Mouse (Mus musculus) layer of hippocampus, adult 2 months (tissue): ENCODE results near the gene Mob3c. TPM values are rescaled to one million over a fixed set of nuclear protein-coding genes. Genes with fewer than 3 reads are reported as not detected.

Experiments
- DNase-seq, 2 experiments: peaks; one replicate each; pipeline ENCODE4 v3.0.0; 2022; ENCODE audit warnings: low spot score in 2 of 2
- H3K27ac ChIP-seq: fragments of 200-600 bp; 2 replicates; pipeline ENCODE4 v1.8.1; 2022
- H3K4me3 ChIP-seq: fragments of 200-600 bp; 2 replicates; pipeline ENCODE4 v1.8.1; 2022; ENCODE audit warnings: mild to moderate bottlenecking
- CTCF ChIP-seq: fragments of 200-600 bp; conservative IDR thresholded peaks from 2 replicates; pipeline ENCODE4 v1.8.1; 2022; ENCODE audit warnings: antibody characterized with exemption, mild to moderate bottlenecking, moderate library complexity
- total RNA-seq, 2 experiments: library from RNA; stranded (reverse); gene quantifications; 2 replicates each; pipeline ENCODE4 v1.2.3; 2021

Gene Mob3c
- total RNA-seq, 2 experiments from 2014 or later, result 4.8 to 5.0 TPM

DNA sequence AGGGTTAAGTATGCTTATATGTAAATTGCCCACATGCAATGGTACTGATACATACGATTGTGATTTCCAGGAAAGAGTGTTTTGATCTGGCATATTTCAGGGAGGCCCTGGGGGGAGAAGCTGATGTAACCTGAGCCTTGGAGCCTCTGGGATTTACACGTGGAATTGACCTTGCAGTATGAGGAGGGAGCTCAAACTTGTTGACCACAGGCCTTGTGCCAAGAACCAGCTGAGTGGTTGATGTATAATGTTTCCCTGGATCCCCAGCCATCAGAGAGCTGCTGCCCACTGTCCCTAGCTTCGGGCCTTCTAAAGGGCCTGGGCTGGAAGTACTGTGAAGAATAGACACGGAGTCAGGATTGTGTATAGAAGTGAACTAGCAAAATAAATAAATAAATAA, 12.1 kb downstream of the Mob3c start:
- TF ChIP-seq CTCF, result no peak
- H3K4me3 ChIP-seq, result peak overlapping the region; percentile 93

DNA sequence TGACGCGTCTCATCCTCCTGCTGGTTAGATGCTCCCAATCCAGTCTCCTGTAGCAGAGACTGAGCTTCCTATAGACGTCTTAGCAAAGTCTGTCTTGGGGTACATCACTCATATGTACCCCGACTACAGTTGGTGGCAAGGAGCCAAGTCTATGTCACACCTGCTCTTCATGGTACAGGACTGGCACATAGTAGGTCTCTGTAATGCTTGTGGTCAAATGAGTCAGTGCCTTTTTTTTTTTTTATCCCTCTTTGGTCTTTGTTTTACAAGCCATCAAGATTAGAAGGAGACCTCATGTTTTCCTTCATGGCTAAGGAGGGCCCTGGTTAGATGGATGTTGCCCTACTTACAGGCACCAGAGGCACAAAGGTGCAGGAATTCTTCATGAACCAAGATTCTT, 12.9 kb downstream of the Mob3c start:
- H3K4me3 ChIP-seq, result no peak overlapping the region
- H3K27ac ChIP-seq, result no peak overlapping the region
- TF ChIP-seq CTCF, result no peak
- no peak for DNase-seq

More for the DNA sequence above, 12.1 kb downstream of the Mob3c start:
- 0 out of 2 replicates have a peak overlapping the region, but pooled peaks have one; percentile 86 for H3K27ac ChIP-seq
- no peak for DNase-seq

DNA sequence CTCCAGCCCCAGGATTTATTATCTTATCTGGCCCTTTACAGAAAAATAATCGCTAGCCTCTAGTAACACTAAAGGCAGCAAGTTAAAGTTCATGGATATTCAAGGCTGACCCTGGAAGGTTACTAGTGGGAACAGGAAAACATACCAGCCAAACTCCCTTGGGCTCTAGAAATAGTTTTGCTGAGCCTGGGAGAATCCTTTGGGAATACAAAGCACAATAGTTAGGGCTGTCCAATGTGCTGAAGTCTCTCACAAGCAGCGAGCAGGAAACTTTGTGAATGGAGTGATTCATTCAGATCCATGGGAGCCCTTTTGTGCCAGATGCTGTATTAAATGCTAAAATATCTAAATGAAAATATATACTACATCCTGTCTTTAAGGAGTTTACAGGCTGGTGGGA, 18.8 kb downstream of the Mob3c start:
- Histone ChIP-seq H3K27ac (0 out of 2 replicates have a peak overlapping the region, but pooled peaks have one; percentile 74), H3K4me3 (no peak overlapping the region)
- DNase-seq, result no peak
- no peak for TF ChIP-seq CTCF

DNA sequence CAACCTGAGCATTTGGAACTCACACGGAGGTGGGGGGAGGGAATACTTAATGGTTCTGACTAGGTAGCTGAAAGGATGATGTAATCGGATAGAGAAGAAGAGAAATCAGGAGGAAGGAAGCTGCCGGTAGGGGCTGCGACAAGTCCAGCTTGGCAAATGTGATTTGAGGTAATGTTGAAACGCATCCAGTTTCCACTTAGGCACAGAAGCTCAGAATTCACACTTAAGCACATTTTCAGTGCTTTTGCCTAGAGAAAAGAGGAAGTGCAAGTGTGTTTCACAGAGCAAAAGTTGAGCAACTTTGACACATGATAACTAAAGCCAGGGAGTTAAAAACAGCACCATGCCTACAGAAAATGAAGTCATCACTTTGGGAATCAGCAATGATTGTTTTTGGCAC, 19.5 kb downstream of the Mob3c start:
- Histone ChIP-seq H3K27ac (peak overlapping the region; percentile 74; the same call in 1 of the 2 replicates), H3K4me3 (no peak overlapping the region)
- peak in 1 of 2 experiments; percentile 41 for DNase-seq
- TF ChIP-seq CTCF, result peak; percentile 50

DNA sequence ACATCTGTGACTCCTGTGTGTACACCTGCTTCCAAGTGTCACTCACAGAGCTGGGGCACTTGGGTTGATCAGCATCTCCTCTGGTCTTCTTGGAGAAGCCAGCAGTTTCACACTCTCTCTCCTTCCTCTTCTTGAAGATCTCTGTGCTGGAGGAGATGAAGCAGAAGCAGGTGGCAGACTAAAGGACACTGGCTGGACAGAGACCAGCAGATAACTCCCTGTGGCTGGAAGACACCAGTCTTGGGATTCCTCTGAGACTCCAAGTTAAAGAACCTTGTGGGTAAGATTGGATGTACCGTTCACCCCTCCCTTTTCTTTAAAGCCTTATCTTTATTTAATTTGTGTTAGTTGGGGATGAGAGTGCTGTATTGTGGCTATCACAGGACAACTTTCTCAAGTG, 20.2 kb downstream of the Mob3c start:
- Histone ChIP-seq H3K4me3 (no peak overlapping the region), H3K27ac (peak overlapping the region; percentile 74; the same call in 1 of the 2 replicates)
- no peak for TF ChIP-seq CTCF
- no peak for DNase-seq

DNA sequence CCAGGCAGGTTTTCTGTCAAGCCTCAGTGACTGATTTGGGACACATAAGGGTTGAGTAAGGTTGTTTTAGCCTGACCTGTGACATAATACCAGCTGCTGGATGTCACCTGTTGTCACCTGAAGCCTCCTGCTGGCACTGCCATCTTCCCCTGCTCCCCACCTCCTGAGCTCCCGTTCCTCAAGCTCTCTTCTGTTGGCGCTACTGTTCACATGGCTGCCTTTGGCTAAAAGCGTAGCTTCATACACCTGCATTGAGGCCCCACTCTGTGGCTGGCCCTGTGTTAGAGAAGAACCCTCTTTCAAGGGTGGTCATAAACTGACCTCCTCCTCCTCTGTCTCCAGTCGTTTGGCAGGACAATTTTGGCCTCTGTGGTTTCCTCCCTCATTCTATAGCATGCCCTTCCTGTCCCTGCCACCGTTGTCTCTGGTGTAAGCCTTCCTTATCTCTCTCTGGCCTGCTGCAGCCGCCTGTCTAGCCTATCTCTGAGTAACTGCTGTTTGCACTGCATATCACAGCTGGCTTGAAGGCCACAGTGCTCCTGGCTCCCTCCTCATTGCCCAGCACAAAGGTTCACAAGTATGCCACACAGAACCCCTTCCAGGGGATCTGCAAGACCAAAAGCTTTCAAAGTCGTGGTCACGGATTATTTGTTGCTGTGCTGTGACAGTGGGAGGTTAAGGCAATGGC, 21.2 kb downstream of the Mob3c start:
- TF ChIP-seq CTCF, result no peak
- no peak for DNase-seq
- Histone ChIP-seq H3K27ac (no peak overlapping the region), H3K4me3 (no peak overlapping the region)

DNA sequence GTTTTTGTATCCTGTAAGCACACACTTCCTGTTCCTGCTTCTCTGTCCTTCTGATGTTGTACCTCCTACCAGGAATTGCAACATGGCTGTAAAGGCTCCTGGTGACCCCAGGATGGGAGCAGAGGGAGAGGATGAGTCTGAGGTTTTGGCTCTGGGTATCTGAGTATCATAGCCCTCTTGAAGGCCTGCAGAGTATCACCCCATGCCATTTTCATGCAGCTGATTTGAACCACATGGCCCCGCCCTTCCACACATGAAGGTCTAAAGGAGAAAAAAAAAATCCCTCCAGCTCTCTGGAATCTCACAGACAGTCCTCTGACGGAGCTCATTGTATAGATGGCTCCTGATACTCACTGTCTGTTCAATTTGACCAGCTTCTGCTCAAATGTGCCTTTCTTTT, 22.2 kb downstream of the Mob3c start:
- TF ChIP-seq CTCF, result no peak
- no peak for DNase-seq
- Histone ChIP-seq H3K4me3 (no peak overlapping the region), H3K27ac (no peak overlapping the region)

DNA sequence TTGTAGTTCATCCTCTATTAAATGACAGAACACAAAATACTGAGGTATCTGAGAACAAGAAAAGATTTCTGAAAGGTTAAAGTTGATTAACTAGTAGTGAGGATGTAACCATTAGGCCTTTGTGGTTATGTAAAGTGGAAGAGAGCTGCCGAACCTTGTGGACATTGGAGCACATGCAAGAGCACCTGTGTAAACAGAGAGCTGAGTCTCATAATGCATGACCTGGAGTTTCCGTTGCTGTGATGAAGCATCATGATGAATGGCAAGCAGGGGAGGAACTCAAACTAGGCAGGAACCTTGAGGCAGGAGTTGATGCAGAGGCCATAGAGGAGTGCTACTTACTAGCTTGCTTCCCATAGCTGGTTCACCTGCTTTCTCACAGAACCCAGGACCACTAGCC, 22.7 kb downstream of the Mob3c start:
- TF ChIP-seq CTCF, result no peak
- no peak for DNase-seq

DNA sequence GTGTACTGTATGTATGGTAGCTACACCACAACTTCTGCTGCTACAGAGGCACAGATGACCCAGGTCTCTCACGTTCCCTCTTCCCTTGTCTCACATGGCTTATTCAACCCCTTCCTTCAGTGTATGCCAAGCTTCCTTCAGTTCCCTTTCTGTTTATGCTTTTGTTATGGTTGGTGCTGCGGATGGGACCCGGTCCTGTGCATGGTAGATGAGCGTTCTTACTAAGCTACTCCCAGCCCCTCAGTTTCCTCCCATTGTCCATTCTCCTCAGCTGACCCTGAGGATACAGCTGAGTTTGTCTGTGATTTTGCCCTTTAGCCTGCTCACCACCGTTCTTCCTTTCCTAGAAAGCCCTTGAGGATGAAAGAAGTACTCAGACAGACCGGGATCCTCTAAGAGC, 23.7 kb downstream of the Mob3c start:
- H3K27ac ChIP-seq, result no peak overlapping the region
- no peak for TF ChIP-seq CTCF
- DNase-seq, result no peak
- H3K4me3 ChIP-seq, result no peak overlapping the region

More for the DNA sequence above, 22.7 kb downstream of the Mob3c start:
- Histone ChIP-seq H3K4me3 (no peak overlapping the region), H3K27ac (no peak overlapping the region)

DNA sequence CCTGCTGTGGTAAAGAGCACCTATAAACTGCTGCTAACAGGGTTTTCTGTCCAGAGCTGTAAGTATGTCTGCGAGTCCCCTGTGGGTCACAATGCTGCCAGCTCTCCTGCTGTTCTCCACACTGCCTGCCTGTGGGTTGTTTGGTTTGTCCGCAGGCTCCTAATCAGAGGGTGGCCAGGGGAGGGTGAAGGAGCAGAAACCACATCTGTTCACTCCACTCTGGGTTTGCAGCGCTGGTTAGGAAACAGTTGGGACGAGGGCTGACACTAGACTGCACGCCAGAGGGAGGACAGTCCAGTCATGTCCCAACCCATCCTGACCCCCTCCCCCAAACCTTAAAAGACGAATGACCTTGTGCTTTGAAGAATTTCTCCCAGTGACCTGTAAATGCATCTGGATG, 27.2 kb downstream of the Mob3c start:
- Histone ChIP-seq H3K27ac (no peak overlapping the region), H3K4me3 (no peak overlapping the region)
- no peak for TF ChIP-seq CTCF
- no peak for DNase-seq

DNA sequence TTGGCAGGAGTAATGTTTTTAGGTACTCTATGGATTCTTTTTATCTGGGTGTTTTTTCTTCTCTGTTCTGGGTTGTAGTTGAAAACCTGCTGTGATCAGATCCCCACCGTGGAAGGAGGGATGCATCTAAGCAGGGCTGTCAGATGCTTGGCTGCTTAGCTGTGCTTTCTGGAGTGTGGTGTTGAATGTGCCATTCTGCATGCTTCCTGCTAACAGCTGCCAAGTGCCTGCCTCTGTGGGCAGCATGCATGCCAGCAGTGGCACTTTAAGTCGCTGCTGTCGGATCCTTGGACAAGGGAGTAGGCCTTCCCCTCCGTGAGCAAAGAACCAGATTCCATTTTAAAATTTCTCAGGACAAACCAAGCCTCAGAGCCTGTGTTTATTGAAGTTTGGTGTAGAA, 27.7 kb downstream of the Mob3c start:
- DNase-seq, result peak in 1 of 2 experiments; percentile 19
- H3K27ac ChIP-seq, result no peak overlapping the region
- no peak overlapping the region for H3K4me3 ChIP-seq
- TF ChIP-seq CTCF, result no peak

DNA sequence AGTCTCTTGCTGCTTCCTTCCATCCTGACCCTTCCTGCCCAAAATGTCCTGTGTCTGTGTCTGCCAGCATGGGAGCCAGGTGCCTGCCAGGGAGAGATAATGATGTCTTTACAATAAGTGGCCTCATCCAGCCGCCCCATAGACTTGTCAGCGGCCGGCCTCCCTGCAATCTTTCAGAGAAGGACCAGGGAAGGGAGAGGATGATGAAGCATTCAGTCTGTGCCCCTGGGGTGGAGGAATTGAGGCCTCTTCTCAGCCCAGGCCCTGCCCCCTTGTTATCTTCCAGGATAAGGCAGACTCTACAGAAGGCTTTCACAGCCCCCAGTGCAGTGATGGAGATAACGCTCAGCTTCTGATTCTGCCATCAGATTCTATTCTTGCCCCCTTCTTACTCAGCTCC, 28.4 kb downstream of the Mob3c start:
- TF ChIP-seq CTCF, result no peak
- H3K27ac ChIP-seq, result no peak overlapping the region
- no peak for DNase-seq
- H3K4me3 ChIP-seq, result no peak overlapping the region

DNA sequence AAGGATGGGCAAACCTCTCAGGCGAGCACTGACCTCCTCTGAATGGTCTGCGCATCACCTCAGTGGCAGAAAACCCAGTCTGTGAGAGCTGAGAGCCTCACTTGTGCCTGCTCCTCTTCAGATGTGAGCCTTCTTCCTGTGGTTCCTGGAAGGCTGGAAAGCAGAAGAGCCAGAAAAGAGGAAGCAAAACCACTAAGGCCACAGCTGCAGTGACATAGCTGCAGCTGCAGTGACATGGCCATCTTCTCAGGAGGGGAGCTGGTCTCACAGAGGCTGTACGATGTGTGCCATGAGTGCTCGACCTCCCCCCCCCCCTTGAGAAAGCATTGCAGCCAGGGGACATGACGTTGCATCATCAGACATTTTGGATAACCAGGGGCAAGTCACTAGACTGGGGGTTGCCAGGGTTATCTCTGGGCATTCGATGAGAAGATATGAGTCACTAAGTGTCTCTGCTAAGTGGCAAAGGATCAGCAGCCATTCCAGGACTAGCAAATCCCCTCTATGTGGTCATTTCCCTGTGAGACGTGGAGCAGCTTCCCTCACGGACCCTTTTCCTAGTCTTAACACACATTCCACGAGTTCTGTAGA, 29.5 kb downstream of the Mob3c start:
- DNase-seq, result no peak

DNA sequence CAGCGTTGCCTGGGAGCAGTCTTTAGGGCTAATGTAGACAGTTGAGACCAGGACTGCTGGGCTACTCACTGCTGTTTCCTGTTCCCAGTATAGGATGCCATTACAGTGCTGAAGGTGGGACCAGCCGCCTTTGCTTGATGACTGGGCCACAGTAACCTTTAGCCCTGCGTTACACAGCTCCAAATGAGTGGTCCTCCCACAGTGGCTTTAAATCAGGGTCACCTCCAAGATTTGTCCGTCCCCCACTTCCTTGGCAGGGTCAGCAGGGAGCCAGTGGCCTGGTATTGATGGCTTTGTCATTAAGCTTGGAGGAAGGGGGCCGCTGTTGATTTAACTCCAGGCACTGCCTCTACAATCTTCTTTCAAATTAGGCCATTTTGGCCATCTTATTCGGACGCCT, 35.5 kb downstream of the Mob3c start:
- TF ChIP-seq CTCF, result no peak
- no peak overlapping the region for H3K4me3 ChIP-seq
- DNase-seq, result no peak
- H3K27ac ChIP-seq, result no peak overlapping the region

More for the DNA sequence above, 29.5 kb downstream of the Mob3c start:
- H3K4me3 ChIP-seq, result no peak overlapping the region
- no peak for TF ChIP-seq CTCF
- no peak overlapping the region for H3K27ac ChIP-seq
